Mouse (Mus musculus) lung, embryonic 15.5 days (tissue): ENCODE measurements around the gene Tmem91. TPM values are rescaled to one million over a fixed set of nuclear protein-coding genes. Genes with fewer than 3 reads are reported as not detected.
A peak's percentile ranks its signal among the peaks of the same experiment; 100 is the strongest.

ENCODE experiments used
- ATAC-seq: fragments of 200-750 bp; cut with Nextera tagmentation; 2 replicates; pipeline ENCODE4 v1.8.0; 2017; ENCODE audit warnings: moderate number of reproducible peaks, borderline replicate concordance; ENCODE audit not compliant: low FRiP score, low TSS enrichment; ENCODE audit errors: extremely low read depth
- H3K27ac ChIP-seq: fragments of 300-500 bp; sonication (generic); 2 replicates; pipeline ENCODE4 v1.5.1; 2015; ENCODE audit warnings: moderate library complexity, mild to moderate bottlenecking, inconsistent platforms
- H3K27me3 ChIP-seq: fragments of 300-500 bp; sonication (generic); 2 replicates; pipeline ENCODE4 v1.6.1; 2015; ENCODE audit warnings: inconsistent platforms
- H3K36me3 ChIP-seq: fragments of 300-500 bp; sonication (generic); 2 replicates; pipeline ENCODE4 v1.6.1; 2015; ENCODE audit warnings: inconsistent platforms
- H3K4me1 ChIP-seq: fragments of 300-500 bp; sonication (generic); 2 replicates; pipeline ENCODE4 v1.6.1; 2015; ENCODE audit warnings: inconsistent platforms
- H3K4me2 ChIP-seq: fragments of 300-500 bp; sonication (generic); 2 replicates; pipeline ENCODE4 v1.6.1; 2015; ENCODE audit warnings: inconsistent platforms, mild to moderate bottlenecking, moderate library complexity
- H3K4me3 ChIP-seq: fragments of 300-500 bp; sonication (generic); 2 replicates; pipeline ENCODE4 v1.5.1; 2015; ENCODE audit warnings: mild to moderate bottlenecking, inconsistent platforms
- H3K9ac ChIP-seq: fragments of 300-500 bp; sonication (generic); 2 replicates; pipeline ENCODE4 v1.6.1; 2015; ENCODE audit warnings: inconsistent platforms
- H3K9me3 ChIP-seq: fragments of 300-500 bp; sonication (generic); 2 replicates; pipeline ENCODE4 v1.6.1; 2016; ENCODE audit warnings: inconsistent platforms
- WGBS: fragments of 180-500 bp; shearing (Covaris S2); methylation state at CpG from one replicate; pipeline ENCODE4 v1.1.7; 2015; 5-methylcytosine and 5-hydroxymethylcytosine counted together
- polyA plus RNA-seq: library from polyadenylated mRNA; unstranded; fragments of >200 nt; fragmentation: Nextera tagmentation; extraction: Ambion mirVana; gene quantifications from 2 replicates; pipeline ENCODE4 v1.2.1, GENCODE M21; 2015

Gene Tmem91
- polyA plus RNA-seq, 1 experiment from 2014 or later = 2.6 TPM

GRCm38 (mm10) chr7:25619722-25619991, 55.3 kb downstream of the Tmem91 start:
- no peak for ATAC-seq
- Histone ChIP-seq H3K36me3 (peaks cover 4% of the 10 kb centered on the region; the same call in 1 of the 2 replicates), H3K4me3 (peak overlapping the region; percentile 63), H3K9me3 (no peaks in the 10 kb centered on the region), H3K27me3 (no peaks in the 10 kb centered on the region), H3K4me2 (peak overlapping the region; percentile 73), H3K9ac (peak overlapping the region; percentile 47), H3K4me1 (peaks cover 4% of the 10 kb centered on the region), H3K27ac (peak overlapping the region; percentile 55; the same call in 1 of the 2 replicates)
- 18% methylated on average over 5 of the region's 5 CpGs for WGBS

Other genes with a start within 250 kb of the Tmem91 start
- 5.3 and 5.8 TPM in 2 replicates for gene Ceacam1, start 197.6 kb downstream of the Tmem91 start, polyA plus RNA-seq
- gene Ceacam2, start 135.3 kb downstream of the Tmem91 start, polyA plus RNA-seq = 0.08 and 0.16 TPM in 2 replicates
- not detected in 2 replicates for gene Erich4, start 59.3 kb downstream of the Tmem91 start, polyA plus RNA-seq
- 31.5 and 34.6 TPM in 2 replicates for gene Dmac2, start 55.8 kb downstream of the Tmem91 start, polyA plus RNA-seq
- 9.9 and 11.4 TPM in 2 replicates for gene B3gnt8, start 48.5 kb downstream of the Tmem91 start, polyA plus RNA-seq
- gene Bckdha, start 16.2 kb downstream of the Tmem91 start, polyA plus RNA-seq = 55.9 and 57.0 TPM in 2 replicates
- gene Exosc5, start 16.0 kb downstream of the Tmem91 start, polyA plus RNA-seq = 75.7 and 78.7 TPM in 2 replicates
- 26.8 and 30.9 TPM in 2 replicates for gene B9d2, start 5.6 kb upstream of the Tmem91 start, polyA plus RNA-seq
- gene Tgfb1, start 11.8 kb upstream of the Tmem91 start, polyA plus RNA-seq = 2.9 and 3.5 TPM in 2 replicates
- 18.2 and 19.2 TPM in 2 replicates for gene Ccdc97, start 43.9 kb upstream of the Tmem91 start, polyA plus RNA-seq
- gene Hnrnpul1, start 79.6 kb upstream of the Tmem91 start, polyA plus RNA-seq = 56.9 and 58.5 TPM in 2 replicates
- gene Axl, start 113.5 kb upstream of the Tmem91 start, polyA plus RNA-seq = 53.7 and 56.5 TPM in 2 replicates
- 10.7 and 11.4 TPM in 2 replicates for gene Cyp2s1, start 141.7 kb upstream of the Tmem91 start, polyA plus RNA-seq
- gene Cyp2b10, start 222.5 kb upstream of the Tmem91 start, polyA plus RNA-seq = 0.35 and 0.59 TPM in 2 replicates